Mouse (Mus musculus): ENCODE data around the gene Zfp804b. TPM values are rescaled to one million over a fixed set of nuclear protein-coding genes. Genes with fewer than 3 reads are reported as not detected.

The Zfp804b gene
- polyA plus RNA-seq, 1 experiment from 2014 or later, result 0.81 TPM

DNA sequence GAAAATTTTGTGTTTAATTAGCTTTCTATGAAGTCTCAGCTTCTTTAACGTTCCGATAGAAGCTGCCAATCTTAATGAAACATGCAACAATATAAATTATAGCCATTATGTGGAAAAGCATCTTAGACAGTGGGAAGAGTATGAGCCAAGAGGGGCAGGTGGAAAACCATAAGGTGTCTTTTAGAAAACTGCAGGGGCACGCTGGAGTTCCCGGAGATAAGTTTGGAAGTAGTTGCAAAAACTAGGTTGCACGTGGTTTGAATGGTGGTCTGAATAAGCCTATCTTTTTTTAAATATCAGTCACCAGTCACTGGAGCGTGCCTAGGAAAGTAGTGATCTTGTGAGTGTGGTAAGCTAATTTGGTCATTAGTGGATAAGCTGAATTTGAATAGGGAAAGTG lies 473.0 kb downstream of the Zfp804b start:
- H3K27me3 ChIP-seq (ENCODE audit: control insufficient read depth, insufficient read depth, low read length), result no peaks in the 10 kb centered on the region
- no peak overlapping the region for H3K9ac ChIP-seq (replicated peaks; ENCODE audit: low read depth, low read length)
- no peak overlapping the region for H3K4me3 ChIP-seq (ENCODE audit: low read depth, low read length)
- no peak overlapping the region for H3K27ac ChIP-seq (ENCODE audit: low read length)
- H3K4me2 ChIP-seq (replicated peaks; ENCODE audit: low read depth, low read length), result no peak overlapping the region
- H3K36me3 ChIP-seq (ENCODE audit: control insufficient read depth, insufficient read depth, low read length), result no peaks in the 10 kb centered on the region
- ATAC-seq (ENCODE audit: insufficient number of reproducible peaks, insufficient read depth, low FRiP score, low read depth), result no peak
- no peaks in the 10 kb centered on the region for H3K4me1 ChIP-seq (ENCODE audit: control insufficient read depth, insufficient read depth, low read length)
- H3K9me3 ChIP-seq (ENCODE audit: control insufficient read depth, low read depth, low read length), result no peaks in the 10 kb centered on the region
- 87% methylated on average over 6 of the region's 6 CpGs for WGBS

GRCm38 (mm10) chr5:6870970-6871369 lies 473.6 kb downstream of the Zfp804b start:
- Histone ChIP-seq H3K4me1 (ENCODE audit: control insufficient read depth, insufficient read depth, low read length) (no peaks in the 10 kb centered on the region), H3K27ac (ENCODE audit: low read length) (no peak overlapping the region), H3K9ac (replicated peaks; ENCODE audit: low read depth, low read length) (no peak overlapping the region), H3K4me2 (replicated peaks; ENCODE audit: low read depth, low read length) (no peak overlapping the region), H3K36me3 (ENCODE audit: control insufficient read depth, insufficient read depth, low read length) (no peaks in the 10 kb centered on the region), H3K27me3 (ENCODE audit: control insufficient read depth, insufficient read depth, low read length) (no peaks in the 10 kb centered on the region), H3K9me3 (ENCODE audit: control insufficient read depth, low read depth, low read length) (no peaks in the 10 kb centered on the region), H3K4me3 (ENCODE audit: low read depth, low read length) (no peak overlapping the region)
- ATAC-seq (ENCODE audit: insufficient number of reproducible peaks, insufficient read depth, low FRiP score, low read depth), result no peak

- Histone ChIP-seq H3K4me2 (replicated peaks; ENCODE audit: low read depth, low read length) (no peak overlapping the region), H3K36me3 (ENCODE audit: control insufficient read depth, insufficient read depth, low read length) (no peaks in the 10 kb centered on the region), H3K9ac (replicated peaks; ENCODE audit: low read depth, low read length) (no peak overlapping the region), H3K9me3 (ENCODE audit: control insufficient read depth, low read depth, low read length) (no peaks in the 10 kb centered on the region), H3K27me3 (ENCODE audit: control insufficient read depth, insufficient read depth, low read length) (no peaks in the 10 kb centered on the region), H3K27ac (ENCODE audit: low read length) (no peak overlapping the region), H3K4me1 (ENCODE audit: control insufficient read depth, insufficient read depth, low read length) (no peaks in the 10 kb centered on the region), H3K4me3 (ENCODE audit: low read depth, low read length) (no peak overlapping the region)
- ATAC-seq (ENCODE audit: insufficient number of reproducible peaks, insufficient read depth, low FRiP score, low read depth), result no peak
- 73% methylated on average over 2 of the region's 2 CpGs for WGBS
Observed at GRCm38 (mm10) chr5:6795396-6795795, 549.2 kb downstream of the Zfp804b start.

GRCm38 (mm10) chr5:6769357-6769892 lies 575.1 kb downstream of the Zfp804b start:
- no peak overlapping the region for H3K4me3 ChIP-seq (ENCODE audit: low read depth, low read length)
- WGBS, result 43% methylated on average over 6 of the region's 6 CpGs
- no peaks in the 10 kb centered on the region for H3K9me3 ChIP-seq (ENCODE audit: control insufficient read depth, low read depth, low read length)
- no peak overlapping the region for H3K9ac ChIP-seq (replicated peaks; ENCODE audit: low read depth, low read length)
- H3K36me3 ChIP-seq (ENCODE audit: control insufficient read depth, insufficient read depth, low read length), result no peaks in the 10 kb centered on the region
- H3K4me2 ChIP-seq (replicated peaks; ENCODE audit: low read depth, low read length), result no peak overlapping the region
- H3K27me3 ChIP-seq (ENCODE audit: control insufficient read depth, insufficient read depth, low read length), result no peaks in the 10 kb centered on the region
- H3K4me1 ChIP-seq (ENCODE audit: control insufficient read depth, insufficient read depth, low read length), result no peaks in the 10 kb centered on the region
- H3K27ac ChIP-seq (ENCODE audit: low read length), result no peak overlapping the region
- ATAC-seq (ENCODE audit: insufficient number of reproducible peaks, insufficient read depth, low FRiP score, low read depth), result no peak

Other genes with a start within 250 kb of the Zfp804b start
- 0.42 and 0.82 TPM in 2 replicates for gene Tex47, start 40.6 kb downstream of the Zfp804b start, polyA plus RNA-seq (2014; fragmentation: Nextera tagmentation; extraction: Ambion mirVana)

All from stomach, embryonic 14.5 days (tissue).